Mouse (Mus musculus): Measurements from ENCODE around the gene Slc17a2. TPM values are rescaled to one million over a fixed set of nuclear protein-coding genes. Genes with fewer than 3 reads are reported as not detected.

Slc17a2 gene
- polyA plus RNA-seq, 1 experiment from 2014 or later, result 0.12 TPM

- no peak overlapping the region for H3K4me3 ChIP-seq (ENCODE audit: low read length)
- no peak overlapping the region for H3K4me2 ChIP-seq (replicated peaks; ENCODE audit: low read depth, low read length)
- H3K36me3 ChIP-seq (ENCODE audit: control insufficient read depth, insufficient read depth, low read length), result no peaks in the 10 kb centered on the region
- ATAC-seq (ENCODE audit: low FRiP score, low TSS enrichment), result no peak
- H3K4me1 ChIP-seq (ENCODE audit: control insufficient read depth, insufficient read depth, low read length), result no peaks in the 10 kb centered on the region
- no peaks in the 10 kb centered on the region for H3K9me3 ChIP-seq (ENCODE audit: control insufficient read depth, low read length)
- H3K27ac ChIP-seq (ENCODE audit: low read depth, low read length), result no peak overlapping the region
- H3K27me3 ChIP-seq (ENCODE audit: control insufficient read depth, insufficient read depth, low read length), result no peaks in the 10 kb centered on the region
- H3K9ac ChIP-seq (ENCODE audit: low read depth, low read length), result no peak overlapping the region
- WGBS, result 69% methylated on average over 9 of the region's 9 CpGs
Observed at GRCm38 (mm10) chr13:23866086-23866710, 59.4 kb downstream of the Slc17a2 start.

DNA sequence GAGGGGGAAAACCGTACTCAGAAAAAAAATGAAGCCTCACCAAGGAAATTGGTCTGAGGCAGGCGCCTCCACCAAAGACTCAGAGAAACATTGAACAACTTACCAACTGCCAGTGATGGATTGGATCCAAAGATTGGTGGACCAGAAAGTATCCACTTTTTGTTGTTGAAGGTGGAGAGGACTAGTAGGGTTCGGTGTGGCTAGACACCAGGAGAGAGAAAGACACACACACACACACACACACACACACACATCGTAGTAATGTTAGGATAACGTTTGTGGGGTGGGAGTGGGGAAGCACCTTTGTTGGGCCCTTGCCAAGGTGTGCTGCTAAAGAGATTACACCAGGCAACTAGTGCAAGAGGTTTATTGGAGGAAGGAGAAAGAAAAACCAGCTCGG, 60.2 kb downstream of the Slc17a2 start:
- no peaks in the 10 kb centered on the region for H3K9me3 ChIP-seq (ENCODE audit: control insufficient read depth, low read length)
- no peak overlapping the region for H3K27ac ChIP-seq (ENCODE audit: low read depth, low read length)
- WGBS, result 87% methylated on average over 6 of the region's 6 CpGs
- no peaks in the 10 kb centered on the region for H3K36me3 ChIP-seq (ENCODE audit: control insufficient read depth, insufficient read depth, low read length)
- no peak for ATAC-seq (ENCODE audit: low FRiP score, low TSS enrichment)
- H3K4me1 ChIP-seq (ENCODE audit: control insufficient read depth, insufficient read depth, low read length), result no peaks in the 10 kb centered on the region
- H3K4me3 ChIP-seq (ENCODE audit: low read length), result no peak overlapping the region
- H3K9ac ChIP-seq (ENCODE audit: low read depth, low read length), result no peak overlapping the region
- no peak overlapping the region for H3K4me2 ChIP-seq (replicated peaks; ENCODE audit: low read depth, low read length)
- no peaks in the 10 kb centered on the region for H3K27me3 ChIP-seq (ENCODE audit: control insufficient read depth, insufficient read depth, low read length)

GRCm38 (mm10) chr13:23867405-23867804, 60.6 kb downstream of the Slc17a2 start, which contains the start of gene Slc17a1:
Gene Slc17a1 (plus strand): TSS chr13:23867750.
- 91% methylated on average over 7 of the region's 7 CpGs for WGBS
- Histone ChIP-seq H3K27ac (ENCODE audit: low read depth, low read length) (no peak within 1 kb of the TSS), H3K9ac (ENCODE audit: low read depth, low read length) (no peak within 1 kb of the TSS), H3K36me3 (ENCODE audit: control insufficient read depth, insufficient read depth, low read length) (no peaks in the 10 kb centered on the region), H3K9me3 (ENCODE audit: control insufficient read depth, low read length) (no peaks in the 10 kb centered on the region), H3K4me1 (ENCODE audit: control insufficient read depth, insufficient read depth, low read length) (no peaks in the 10 kb centered on the region), H3K4me2 (replicated peaks; ENCODE audit: low read depth, low read length) (no peak within 1 kb of the TSS), H3K4me3 (ENCODE audit: low read length) (no peak within 1 kb of the TSS), H3K27me3 (ENCODE audit: control insufficient read depth, insufficient read depth, low read length) (no peaks in the 10 kb centered on the region)
- no peak for ATAC-seq (ENCODE audit: low FRiP score, low TSS enrichment)

DNA sequence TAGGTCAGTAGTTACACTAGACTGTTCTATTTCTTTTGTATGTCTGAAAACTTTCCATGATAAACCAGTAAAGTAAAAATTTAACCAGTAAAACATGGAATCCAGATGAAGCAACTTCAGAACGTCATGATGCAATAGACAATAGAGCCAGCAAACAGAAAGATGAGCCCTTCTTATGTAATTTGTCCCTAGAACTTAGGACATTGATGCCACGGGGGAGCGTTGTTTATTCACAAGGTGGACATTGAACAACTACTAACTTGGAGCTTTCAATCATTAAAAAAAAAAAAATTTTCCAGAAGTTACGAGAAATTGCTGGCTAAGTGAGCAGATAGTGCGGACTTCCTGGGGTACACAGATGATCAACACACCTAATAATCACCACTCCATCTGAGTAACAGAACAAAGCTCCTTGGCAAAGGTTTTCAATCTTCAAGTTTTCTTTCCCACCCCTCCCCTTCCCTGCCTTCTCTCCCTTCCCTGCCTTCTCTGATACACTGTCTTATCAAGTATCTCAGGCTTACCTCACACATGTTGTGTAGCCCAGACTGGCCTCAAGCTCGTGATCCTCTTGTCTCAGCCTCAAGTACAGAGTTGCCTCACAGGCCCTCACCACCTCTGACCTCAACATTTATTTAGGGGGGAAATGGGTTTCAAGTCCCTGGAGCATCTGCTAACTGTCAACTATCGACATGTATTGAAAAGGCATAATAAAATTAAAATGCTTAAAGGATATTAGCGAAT, 62.2 kb downstream of the Slc17a2 start:
- H3K4me3 ChIP-seq (ENCODE audit: low read length), result no peak overlapping the region
- H3K9me3 ChIP-seq (ENCODE audit: control insufficient read depth, low read length), result no peaks in the 10 kb centered on the region
- no peak overlapping the region for H3K27ac ChIP-seq (ENCODE audit: low read depth, low read length)
- no peak overlapping the region for H3K9ac ChIP-seq (ENCODE audit: low read depth, low read length)
- 90% methylated on average over 8 of the region's 8 CpGs for WGBS
- no peaks in the 10 kb centered on the region for H3K36me3 ChIP-seq (ENCODE audit: control insufficient read depth, insufficient read depth, low read length)
- ATAC-seq (ENCODE audit: low FRiP score, low TSS enrichment), result no peak
- H3K27me3 ChIP-seq (ENCODE audit: control insufficient read depth, insufficient read depth, low read length), result no peaks in the 10 kb centered on the region
- no peak overlapping the region for H3K4me2 ChIP-seq (replicated peaks; ENCODE audit: low read depth, low read length)
- no peaks in the 10 kb centered on the region for H3K4me1 ChIP-seq (ENCODE audit: control insufficient read depth, insufficient read depth, low read length)

GRCm38 (mm10) chr13:23869996-23870395, 63.2 kb downstream of the Slc17a2 start:
- H3K36me3 ChIP-seq (ENCODE audit: control insufficient read depth, insufficient read depth, low read length), result no peaks in the 10 kb centered on the region
- WGBS, result 80% methylated on average over 3 of the region's 3 CpGs
- H3K9me3 ChIP-seq (ENCODE audit: control insufficient read depth, low read length), result no peaks in the 10 kb centered on the region
- H3K27me3 ChIP-seq (ENCODE audit: control insufficient read depth, insufficient read depth, low read length), result no peaks in the 10 kb centered on the region
- H3K4me3 ChIP-seq (ENCODE audit: low read length), result no peak overlapping the region
- H3K4me2 ChIP-seq (replicated peaks; ENCODE audit: low read depth, low read length), result no peak overlapping the region
- H3K27ac ChIP-seq (ENCODE audit: low read depth, low read length), result no peak overlapping the region
- ATAC-seq (ENCODE audit: low FRiP score, low TSS enrichment), result no peak
- no peaks in the 10 kb centered on the region for H3K4me1 ChIP-seq (ENCODE audit: control insufficient read depth, insufficient read depth, low read length)
- no peak overlapping the region for H3K9ac ChIP-seq (ENCODE audit: low read depth, low read length)

DNA sequence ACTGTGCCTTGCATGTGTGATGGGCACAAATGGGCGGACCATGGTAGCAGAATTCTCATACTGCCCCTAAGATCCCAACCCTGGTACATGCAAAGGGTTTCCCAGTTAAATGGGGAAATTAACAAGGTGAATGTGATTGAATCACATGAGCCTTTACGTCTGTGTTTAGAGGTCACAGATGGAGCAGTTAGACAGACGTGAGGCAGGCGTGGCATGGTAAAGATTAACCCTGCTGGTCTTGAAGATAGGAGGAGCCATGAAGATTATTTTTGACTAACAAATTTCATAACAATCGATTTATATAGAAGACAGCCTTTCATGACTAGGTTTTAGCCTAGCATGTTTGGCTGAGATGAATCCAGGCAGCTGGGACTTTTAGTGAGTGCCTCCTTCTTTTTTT, 66.3 kb downstream of the Slc17a2 start:
- Histone ChIP-seq H3K36me3 (ENCODE audit: control insufficient read depth, insufficient read depth, low read length) (no peaks in the 10 kb centered on the region), H3K4me2 (replicated peaks; ENCODE audit: low read depth, low read length) (no peak overlapping the region), H3K27ac (ENCODE audit: low read depth, low read length) (no peak overlapping the region), H3K9ac (ENCODE audit: low read depth, low read length) (no peak overlapping the region), H3K9me3 (ENCODE audit: control insufficient read depth, low read length) (no peaks in the 10 kb centered on the region), H3K4me3 (ENCODE audit: low read length) (no peak overlapping the region), H3K27me3 (ENCODE audit: control insufficient read depth, insufficient read depth, low read length) (no peaks in the 10 kb centered on the region), H3K4me1 (ENCODE audit: control insufficient read depth, insufficient read depth, low read length) (no peaks in the 10 kb centered on the region)
- ATAC-seq (ENCODE audit: low FRiP score, low TSS enrichment), result no peak
- 73% methylated on average over 5 of the region's 5 CpGs for WGBS

Other genes starting within 250 kb of the Slc17a2 start
- gene Hist1h3e, start 244.6 kb upstream of the Slc17a2 start, polyA plus RNA-seq (2014; fragmentation: Nextera tagmentation; extraction: Ambion mirVana), result 11.4 and 15.4 TPM in 2 replicates
- gene Hist1h2ae, start 235.8 kb upstream of the Slc17a2 start, polyA plus RNA-seq (2014; fragmentation: Nextera tagmentation; extraction: Ambion mirVana), result 114 and 155 TPM in 2 replicates
- gene Hist1h2bg, start 235.6 kb upstream of the Slc17a2 start, polyA plus RNA-seq (2014; fragmentation: Nextera tagmentation; extraction: Ambion mirVana), result 7.9 and 12.9 TPM in 2 replicates
- gene Hist1h2bf, start 232.8 kb upstream of the Slc17a2 start, polyA plus RNA-seq (2014; fragmentation: Nextera tagmentation; extraction: Ambion mirVana), result 6.7 and 10.8 TPM in 2 replicates
- gene Hist1h2ad, start 232.6 kb upstream of the Slc17a2 start, polyA plus RNA-seq (2014; fragmentation: Nextera tagmentation; extraction: Ambion mirVana), result 2.9 and 5.3 TPM in 2 replicates
- 12.0 and 14.7 TPM in 2 replicates for gene Hist1h3d, start 231.2 kb upstream of the Slc17a2 start, polyA plus RNA-seq (2014; fragmentation: Nextera tagmentation; extraction: Ambion mirVana)
- 113 and 136 TPM in 2 replicates for gene Hist1h4d, start 225.4 kb upstream of the Slc17a2 start, polyA plus RNA-seq (2014; fragmentation: Nextera tagmentation; extraction: Ambion mirVana)
- 2.9 and 3.1 TPM in 2 replicates for gene Hist1h2be, start 185.9 kb upstream of the Slc17a2 start, polyA plus RNA-seq (2014; fragmentation: Nextera tagmentation; extraction: Ambion mirVana)
- 17.6 and 20.4 TPM in 2 replicates for gene Hist1h1e, start 184.4 kb upstream of the Slc17a2 start, polyA plus RNA-seq (2014; fragmentation: Nextera tagmentation; extraction: Ambion mirVana)
- gene Hist1h2ac, start 123.0 kb upstream of the Slc17a2 start, polyA plus RNA-seq (2014; fragmentation: Nextera tagmentation; extraction: Ambion mirVana), result 1.3 and 1.9 TPM in 2 replicates
- 54.0 and 60.2 TPM in 2 replicates for gene Hist1h2bc, start 122.8 kb upstream of the Slc17a2 start, polyA plus RNA-seq (2014; fragmentation: Nextera tagmentation; extraction: Ambion mirVana)
- gene Hist1h1t, start 111.2 kb upstream of the Slc17a2 start, polyA plus RNA-seq (2014; fragmentation: Nextera tagmentation; extraction: Ambion mirVana), result not detected in 2 replicates
- gene Hist1h4c, start 108.5 kb upstream of the Slc17a2 start, polyA plus RNA-seq (2014; fragmentation: Nextera tagmentation; extraction: Ambion mirVana), result 9.0 and 15.0 TPM in 2 replicates
- gene Hfe, start 96.1 kb upstream of the Slc17a2 start, polyA plus RNA-seq (2014; fragmentation: Nextera tagmentation; extraction: Ambion mirVana), result 6.0 and 7.6 TPM in 2 replicates
- gene Hist1h1c, start 68.2 kb upstream of the Slc17a2 start, polyA plus RNA-seq (2014; fragmentation: Nextera tagmentation; extraction: Ambion mirVana), result 21.6 and 28.4 TPM in 2 replicates
- 12.7 and 18.3 TPM in 2 replicates for gene Hist1h3c, start 61.4 kb upstream of the Slc17a2 start, polyA plus RNA-seq (2014; fragmentation: Nextera tagmentation; extraction: Ambion mirVana)
- 2.7 and 6.8 TPM in 2 replicates for gene Hist1h2bb, start 60.3 kb upstream of the Slc17a2 start, polyA plus RNA-seq (2014; fragmentation: Nextera tagmentation; extraction: Ambion mirVana)
- gene Hist1h2ab, start 55.9 kb upstream of the Slc17a2 start, polyA plus RNA-seq (2014; fragmentation: Nextera tagmentation; extraction: Ambion mirVana), result 70.3 and 91.4 TPM in 2 replicates
- 12.5 and 22.2 TPM in 2 replicates for gene Hist1h3b, start 54.7 kb upstream of the Slc17a2 start, polyA plus RNA-seq (2014; fragmentation: Nextera tagmentation; extraction: Ambion mirVana)
- 7.0 and 9.2 TPM in 2 replicates for gene Hist1h4b, start 50.0 kb upstream of the Slc17a2 start, polyA plus RNA-seq (2014; fragmentation: Nextera tagmentation; extraction: Ambion mirVana)
- 1.3 and 1.9 TPM in 2 replicates for gene Hist1h4a, start 45.8 kb upstream of the Slc17a2 start, polyA plus RNA-seq (2014; fragmentation: Nextera tagmentation; extraction: Ambion mirVana)
- 8.8 and 11.6 TPM in 2 replicates for gene Hist1h3a, start 44.6 kb upstream of the Slc17a2 start, polyA plus RNA-seq (2014; fragmentation: Nextera tagmentation; extraction: Ambion mirVana)
- 3.5 and 6.5 TPM in 2 replicates for gene Hist1h1a, start 43.3 kb upstream of the Slc17a2 start, polyA plus RNA-seq (2014; fragmentation: Nextera tagmentation; extraction: Ambion mirVana)
- not detected in 2 replicates for gene Trim38, start 37.1 kb upstream of the Slc17a2 start, polyA plus RNA-seq (2014; fragmentation: Nextera tagmentation; extraction: Ambion mirVana)
- gene Slc17a3, start 32.4 kb downstream of the Slc17a2 start, polyA plus RNA-seq (2014; fragmentation: Nextera tagmentation; extraction: Ambion mirVana), result 0.53 and 1.1 TPM in 2 replicates
- gene Slc17a1, start 60.8 kb downstream of the Slc17a2 start, polyA plus RNA-seq (2014; fragmentation: Nextera tagmentation; extraction: Ambion mirVana), result 0.47 and 1.6 TPM in 2 replicates
- gene Slc17a4, start 108.0 kb downstream of the Slc17a2 start, polyA plus RNA-seq (2014; fragmentation: Nextera tagmentation; extraction: Ambion mirVana), result 2.0 and 2.5 TPM in 2 replicates
- not detected in 2 replicates for gene Hist1h2ba, start 127.2 kb downstream of the Slc17a2 start, polyA plus RNA-seq (2014; fragmentation: Nextera tagmentation; extraction: Ambion mirVana)
- not detected in 2 replicates for gene Hist1h2aa, start 127.5 kb downstream of the Slc17a2 start, polyA plus RNA-seq (2014; fragmentation: Nextera tagmentation; extraction: Ambion mirVana)
- gene Scgn, start 184.2 kb downstream of the Slc17a2 start, polyA plus RNA-seq (2014; fragmentation: Nextera tagmentation; extraction: Ambion mirVana), result 0.15 TPM in 1 of 2 replicates, not detected in the other